Mouse (Mus musculus) frontal cortex, adult (tissue): Measurements from ENCODE around the gene Cavin2.

Source experiments
- ATAC-seq: cut with Nextera tagmentation; 2 replicates; pipeline ENCODE4 v1.9.2; 2017; ENCODE audit warnings: mild to moderate bottlenecking, moderate library complexity, mixed read lengths; ENCODE audit not compliant: low TSS enrichment

The Cavin2 gene

GRCm38 (mm10) chr1:51288755-51289619 lies at the start of gene Cavin2:
Gene Cavin2, plus strand, starts transcription at chr1:51289126.
- no peak for ATAC-seq

- ATAC-seq, result no peak
Measured at GRCm38 (mm10) chr1:51241311-51241986, 47.5 kb upstream of the Cavin2 start.

- peak; percentile 96 for ATAC-seq
Measured at GRCm38 (mm10) chr1:51243294-51243693, 45.6 kb upstream of the Cavin2 start.

- no peak for ATAC-seq
Measured at GRCm38 (mm10) chr1:51243869-51244268, 45.1 kb upstream of the Cavin2 start.

- no peak for ATAC-seq
Measured at GRCm38 (mm10) chr1:51245381-51245780, 43.5 kb upstream of the Cavin2 start.

GRCm38 (mm10) chr1:51250302-51250701 lies 38.6 kb upstream of the Cavin2 start:
- ATAC-seq, result peak; percentile 97

GRCm38 (mm10) chr1:51265118-51265800 lies 23.7 kb upstream of the Cavin2 start:
- no peak for ATAC-seq

- ATAC-seq, result no peak
Measured at GRCm38 (mm10) chr1:51265926-51266325, 23.0 kb upstream of the Cavin2 start.

GRCm38 (mm10) chr1:51267125-51267524 lies 21.8 kb upstream of the Cavin2 start:
- peak; percentile 96 for ATAC-seq

GRCm38 (mm10) chr1:51268225-51268624 lies 20.7 kb upstream of the Cavin2 start:
- ATAC-seq, result no peak

- ATAC-seq, result no peak
Measured at GRCm38 (mm10) chr1:51270196-51270935, 18.6 kb upstream of the Cavin2 start.

GRCm38 (mm10) chr1:51271845-51272244 lies 17.1 kb upstream of the Cavin2 start:
- no peak for ATAC-seq

- no peak for ATAC-seq
Measured at GRCm38 (mm10) chr1:51272583-51273201, 16.2 kb upstream of the Cavin2 start.

- no peak for ATAC-seq
Measured at GRCm38 (mm10) chr1:51277879-51278567, 10.9 kb upstream of the Cavin2 start.

GRCm38 (mm10) chr1:51288201-51288600 lies 725 bp upstream of the Cavin2 start:
- no peak for ATAC-seq

GRCm38 (mm10) chr1:51289620-51290445 lies 907 bp downstream of the Cavin2 start:
- ATAC-seq, result no peak

GRCm38 (mm10) chr1:51290634-51291033 lies 1.7 kb downstream of the Cavin2 start:
- ATAC-seq, result no peak

- ATAC-seq, result no peak
Measured at GRCm38 (mm10) chr1:51292348-51292747, 3.4 kb downstream of the Cavin2 start.

GRCm38 (mm10) chr1:51300295-51300930 lies 11.5 kb downstream of the Cavin2 start:
- peak; percentile 80 for ATAC-seq
